Mouse (Mus musculus): Measurements from ENCODE around the gene Hmcn1. TPM values are rescaled to one million over a fixed set of nuclear protein-coding genes. Genes with fewer than 3 reads are reported as not detected.

Gene Hmcn1
- total and polyA plus RNA-seq, 3 experiments = 11.9 to 23.5 (median 13.7) TPM

GRCm38 (mm10) chr1:150959486-150960074, 33.7 kb downstream of the Hmcn1 start:
- no peaks in the 10 kb centered on the region for H3K36me3 ChIP-seq (ENCODE audit: control insufficient read depth, insufficient read depth, low read length)
- WGBS = 38% methylated on average over 5 of the region's 5 CpGs
- no peaks in the 10 kb centered on the region; the same call in 1 of the 2 replicates for H3K79me2 ChIP-seq (replicated peaks; ENCODE audit: control insufficient read depth, insufficient read depth, low read length)
- DNase-seq = no peak
- intact Hi-C loops (cut with DNase I) = no loop called here
- H3K27ac ChIP-seq = no peak overlapping the region
- H3K4me3 ChIP-seq = no peak overlapping the region
- H3K4me1 ChIP-seq (ENCODE audit: control insufficient read depth, insufficient read depth, low read length) = no peaks in the 10 kb centered on the region; the same call in 1 of the 2 replicates
- no peaks in the 10 kb centered on the region for H3K27me3 ChIP-seq (ENCODE audit: control insufficient read depth, insufficient read depth, low read length)
- no peak overlapping the region for H3K9ac ChIP-seq (ENCODE audit: low read depth, low read length)
- no peak for TF ChIP-seq CTCF (IDR thresholded peaks at IDR 0.05)
- no peak for TF ChIP-seq EP300 (IDR thresholded peaks at IDR 0.05; ENCODE audit: insufficient read depth, low read depth, low read length)
- no peak for TF ChIP-seq POLR2A (IDR thresholded peaks at IDR 0.05; ENCODE audit: insufficient read depth, low read depth, low read length)

- H3K4me1 ChIP-seq (ENCODE audit: control insufficient read depth, insufficient read depth, low read length) = no peaks in the 10 kb centered on the region
- no peaks in the 10 kb centered on the region for H3K27me3 ChIP-seq (ENCODE audit: control insufficient read depth, insufficient read depth, low read length)
- H3K4me3 ChIP-seq = no peak overlapping the region
- WGBS = 68% methylated on average over 5 of the region's 5 CpGs
- no peaks in the 10 kb centered on the region for H3K36me3 ChIP-seq (ENCODE audit: control insufficient read depth, insufficient read depth, low read length)
- TF ChIP-seq CTCF (IDR thresholded peaks at IDR 0.05) = no peak
- TF ChIP-seq EP300 (IDR thresholded peaks at IDR 0.05; ENCODE audit: insufficient read depth, low read depth, low read length) = no peak
- no peak for TF ChIP-seq POLR2A (IDR thresholded peaks at IDR 0.05; ENCODE audit: insufficient read depth, low read depth, low read length)
- intact Hi-C loops (cut with DNase I) = no loop called here
- H3K79me2 ChIP-seq (replicated peaks; ENCODE audit: control insufficient read depth, insufficient read depth, low read length) = peaks cover 5% of the 10 kb centered on the region; the same call in 1 of the 2 replicates
- no peak for DNase-seq
- no peak overlapping the region for H3K9ac ChIP-seq (ENCODE audit: low read depth, low read length)
- H3K27ac ChIP-seq = no peak overlapping the region
These were observed 42.2 kb downstream of the Hmcn1 start for GRCm38 (mm10) chr1:150951004-150951403.

- peaks cover 5% of the 10 kb centered on the region; the same call in 1 of the 2 replicates for H3K79me2 ChIP-seq (replicated peaks; ENCODE audit: control insufficient read depth, insufficient read depth, low read length)
- DNase-seq = no peak
- H3K27ac ChIP-seq = no peak overlapping the region
- no peaks in the 10 kb centered on the region for H3K27me3 ChIP-seq (ENCODE audit: control insufficient read depth, insufficient read depth, low read length)
- H3K36me3 ChIP-seq (ENCODE audit: control insufficient read depth, insufficient read depth, low read length) = no peaks in the 10 kb centered on the region
- intact Hi-C loops (cut with DNase I) = no loop called here
- H3K9ac ChIP-seq (ENCODE audit: low read depth, low read length) = no peak overlapping the region
- no peak overlapping the region for H3K4me3 ChIP-seq
- TF ChIP-seq CTCF (IDR thresholded peaks at IDR 0.05) (no peak), EP300 (IDR thresholded peaks at IDR 0.05; ENCODE audit: insufficient read depth, low read depth, low read length) (no peak), POLR2A (IDR thresholded peaks at IDR 0.05; ENCODE audit: insufficient read depth, low read depth, low read length) (no peak)
- H3K4me1 ChIP-seq (ENCODE audit: control insufficient read depth, insufficient read depth, low read length) = peaks cover under 1% of the 10 kb centered on the region; the same call in 1 of the 2 replicates
- 54% methylated on average over 3 of the region's 3 CpGs for WGBS
These were observed 43.2 kb downstream of the Hmcn1 start for GRCm38 (mm10) chr1:150950046-150950445.

- 92% methylated on average over 2 of the region's 2 CpGs for WGBS
- Histone ChIP-seq H3K27ac (no peak overlapping the region), H3K4me3 (no peak overlapping the region), H3K79me2 (replicated peaks; ENCODE audit: control insufficient read depth, insufficient read depth, low read length) (peaks cover 5% of the 10 kb centered on the region; the same call in 1 of the 2 replicates), H3K36me3 (ENCODE audit: control insufficient read depth, insufficient read depth, low read length) (no peaks in the 10 kb centered on the region), H3K4me1 (ENCODE audit: control insufficient read depth, insufficient read depth, low read length) (peaks cover 4% of the 10 kb centered on the region; the same call in 1 of the 2 replicates), H3K9ac (ENCODE audit: low read depth, low read length) (no peak overlapping the region), H3K27me3 (ENCODE audit: control insufficient read depth, insufficient read depth, low read length) (no peaks in the 10 kb centered on the region)
- no peak for TF ChIP-seq POLR2A (IDR thresholded peaks at IDR 0.05; ENCODE audit: insufficient read depth, low read depth, low read length)
- TF ChIP-seq CTCF (IDR thresholded peaks at IDR 0.05) = no peak
- TF ChIP-seq EP300 (IDR thresholded peaks at IDR 0.05; ENCODE audit: insufficient read depth, low read depth, low read length) = no peak
- no peak for DNase-seq
- intact Hi-C loops (cut with DNase I) = no loop called here
These were observed 44.3 kb downstream of the Hmcn1 start for GRCm38 (mm10) chr1:150948911-150949310.

GRCm38 (mm10) chr1:150943601-150944000, 49.6 kb downstream of the Hmcn1 start:
- no peak overlapping the region for H3K27ac ChIP-seq
- H3K79me2 ChIP-seq (replicated peaks; ENCODE audit: control insufficient read depth, insufficient read depth, low read length) = peaks cover 5% of the 10 kb centered on the region; the same call in 1 of the 2 replicates
- peaks cover 4% of the 10 kb centered on the region; the same call in 1 of the 2 replicates for H3K4me1 ChIP-seq (ENCODE audit: control insufficient read depth, insufficient read depth, low read length)
- H3K36me3 ChIP-seq (ENCODE audit: control insufficient read depth, insufficient read depth, low read length) = no peaks in the 10 kb centered on the region
- no peak overlapping the region for H3K4me3 ChIP-seq
- no peak for TF ChIP-seq EP300 (IDR thresholded peaks at IDR 0.05; ENCODE audit: insufficient read depth, low read depth, low read length)
- no peak for TF ChIP-seq POLR2A (IDR thresholded peaks at IDR 0.05; ENCODE audit: insufficient read depth, low read depth, low read length)
- TF ChIP-seq CTCF (IDR thresholded peaks at IDR 0.05) = no peak
- no peak for DNase-seq
- H3K27me3 ChIP-seq (ENCODE audit: control insufficient read depth, insufficient read depth, low read length) = no peaks in the 10 kb centered on the region
- intact Hi-C loops (cut with DNase I) = loop anchor here (5.0 kb wide), 1 partner anchor 49 kb away; the partner anchor contains the start of gene Hmcn1
- H3K9ac ChIP-seq (ENCODE audit: low read depth, low read length) = no peak overlapping the region
- WGBS = 33% methylated on average over 2 of the region's 2 CpGs

GRCm38 (mm10) chr1:150942143-150942542, 51.1 kb downstream of the Hmcn1 start:
- Histone ChIP-seq H3K4me3 (no peak overlapping the region), H3K27ac (no peak overlapping the region), H3K79me2 (replicated peaks; ENCODE audit: control insufficient read depth, insufficient read depth, low read length) (peaks cover 1% of the 10 kb centered on the region; the same call in 1 of the 2 replicates), H3K4me1 (ENCODE audit: control insufficient read depth, insufficient read depth, low read length) (peaks cover 4% of the 10 kb centered on the region; the same call in 1 of the 2 replicates), H3K9ac (ENCODE audit: low read depth, low read length) (no peak overlapping the region), H3K27me3 (ENCODE audit: control insufficient read depth, insufficient read depth, low read length) (no peaks in the 10 kb centered on the region), H3K36me3 (ENCODE audit: control insufficient read depth, insufficient read depth, low read length) (no peaks in the 10 kb centered on the region)
- 93% methylated on average over 2 of the region's 2 CpGs for WGBS
- DNase-seq = no peak
- no peak for TF ChIP-seq CTCF (IDR thresholded peaks at IDR 0.05)
- intact Hi-C loops (cut with DNase I) = loop anchor here (5.0 kb wide), 1 partner anchor 50 kb away; the partner anchor contains the start of gene Hmcn1

Data from heart, adult 2 months (tissue).